Comparison of ENCODE assay signal across 19 mouse cellular contexts in the genomic region with DNA sequence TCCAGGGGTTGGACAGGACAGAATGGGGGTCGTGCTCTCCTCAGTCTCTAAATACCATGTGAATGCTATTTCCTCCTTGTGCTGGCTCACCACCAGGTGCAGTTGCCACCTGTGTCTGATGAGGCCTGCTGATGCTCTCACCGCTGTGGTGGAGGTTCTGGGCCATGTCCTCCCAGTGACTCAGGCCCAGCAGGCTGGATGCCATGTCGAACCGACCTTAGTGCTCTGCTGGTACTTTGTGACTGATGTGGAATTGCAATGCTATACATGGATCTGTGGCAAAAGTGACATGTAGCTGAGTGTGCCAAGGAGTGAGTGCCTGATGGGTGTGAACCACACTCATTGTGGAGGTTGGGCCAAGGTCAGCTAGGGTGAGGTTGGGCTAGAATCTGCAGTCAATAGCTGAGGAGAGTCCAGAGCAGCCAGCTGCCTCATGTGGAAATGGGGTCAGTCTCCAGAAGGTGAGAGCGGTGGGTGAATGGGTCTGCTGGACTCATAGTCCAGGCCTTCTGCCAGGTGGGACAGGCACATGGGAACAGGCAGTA. TPM values are rescaled to one million over a fixed set of nuclear protein-coding genes. Genes with fewer than 3 reads are reported as not detected.
DNase-seq lines count a peak whose midpoint lies in the region; ATAC-seq lines count a peak whose summit lies in the region.
"Had no signal": no experiment of that assay in that cellular context is flagged by ENCODE, and none has a peak within 500 bp of the region (broad histone marks: within the 10 kb centered on the region; RNA-seq: fewer than 3 reads in every experiment).

No protein-coding gene starts in this region.

- no peak overlapping the region for H3K4me2 ChIP-seq in kidney, embryonic 15.5 days
- H3K4me2 ChIP-seq in embryonic facial prominence, embryonic 15.5 days (replicated peaks), result no peak overlapping the region
- no peak overlapping the region for H3K4me2 ChIP-seq in stomach, embryonic 14.5 days (replicated peaks; ENCODE audit: low read depth, low read length)

- DNase-seq in adrenal gland, adult 2 months, result peak; percentile 54
- no peak for DNase-seq in adrenal gland, postnatal 4 days (ENCODE audit: low spot score in 2 of 2)
- DNase-seq in kidney, adult 11 months, result no peak
- no peak for DNase-seq in cerebellum, adult 11 months
- DNase-seq: cerebellum, postnatal 10 days; embryo, embryonic 11 days; heart, adult 2 months; heart, postnatal 14 days; thymus, postnatal 36 days had no signal

- H3K9me3 ChIP-seq in kidney, embryonic 15.5 days (replicated peaks), result no peaks in the 10 kb centered on the region
- H3K9me3 ChIP-seq in embryonic facial prominence, embryonic 15.5 days (replicated peaks), result no peaks in the 10 kb centered on the region
- H3K9me3 ChIP-seq in stomach, embryonic 14.5 days (ENCODE audit: control insufficient read depth, low read depth, low read length), result no peaks in the 10 kb centered on the region
- H3K9me3 ChIP-seq: forebrain, embryonic 10.5 days; midbrain, embryonic 10.5 days had no signal

- WGBS in kidney, embryonic 15.5 days, result 84% methylated on average over 5 of the region's 5 CpGs
- 82% methylated on average over 5 of the region's 5 CpGs for WGBS in embryonic facial prominence, embryonic 15.5 days
- 89% methylated on average over 5 of the region's 5 CpGs for WGBS in stomach, embryonic 14.5 days

- no peak overlapping the region for H3K4me3 ChIP-seq in kidney, embryonic 15.5 days (replicated peaks)
- no peak overlapping the region for H3K4me3 ChIP-seq in embryonic facial prominence, embryonic 15.5 days (replicated peaks)
- no peak overlapping the region for H3K4me3 ChIP-seq in stomach, embryonic 14.5 days (ENCODE audit: low read depth, low read length)
- H3K4me3 ChIP-seq: forebrain, embryonic 10.5 days; heart, adult 2 months; layer of hippocampus, adult 2 months; midbrain, embryonic 10.5 days had no signal

- no peaks in the 10 kb centered on the region for H3K27me3 ChIP-seq in kidney, embryonic 15.5 days
- no peaks in the 10 kb centered on the region for H3K27me3 ChIP-seq in embryonic facial prominence, embryonic 15.5 days
- H3K27me3 ChIP-seq in stomach, embryonic 14.5 days (ENCODE audit: control insufficient read depth, insufficient read depth, low read length), result no peaks in the 10 kb centered on the region

- 0 out of 2 replicates have a peak overlapping the region, but pooled peaks have one; percentile 6 for H3K27ac ChIP-seq in kidney, embryonic 15.5 days
- H3K27ac ChIP-seq in embryonic facial prominence, embryonic 15.5 days (replicated peaks), result peak overlapping the region; percentile 86
- peak overlapping the region; percentile 97; the same call in 1 of the 2 replicates for H3K27ac ChIP-seq in stomach, embryonic 14.5 days (ENCODE audit: low read length)
- H3K27ac ChIP-seq: hindbrain, postnatal 0 days; kidney, postnatal 0 days; layer of hippocampus, adult 2 months; midbrain, embryonic 10.5 days had no signal

- no peak overlapping the region for H3K9ac ChIP-seq in kidney, embryonic 15.5 days
- H3K9ac ChIP-seq in embryonic facial prominence, embryonic 15.5 days, result no peak overlapping the region
- no peak overlapping the region for H3K9ac ChIP-seq in stomach, embryonic 14.5 days (replicated peaks; ENCODE audit: low read depth, low read length)

- H3K4me1 ChIP-seq in kidney, embryonic 15.5 days, result peaks cover 45% of the 10 kb centered on the region
- peaks cover 55% of the 10 kb centered on the region for H3K4me1 ChIP-seq in embryonic facial prominence, embryonic 15.5 days
- H3K4me1 ChIP-seq in stomach, embryonic 14.5 days (ENCODE audit: control insufficient read depth, insufficient read depth, low read length), result peaks cover 50% of the 10 kb centered on the region

- peaks cover 8% of the 10 kb centered on the region; the same call in 1 of the 2 replicates for H3K36me3 ChIP-seq in kidney, embryonic 15.5 days
- H3K36me3 ChIP-seq in embryonic facial prominence, embryonic 15.5 days, result peaks cover 50% of the 10 kb centered on the region; the same call in 1 of the 2 replicates
- H3K36me3 ChIP-seq in stomach, embryonic 14.5 days (ENCODE audit: control insufficient read depth, insufficient read depth, low read length), result peaks cover 11% of the 10 kb centered on the region
- H3K36me3 ChIP-seq: forebrain, embryonic 10.5 days; midbrain, embryonic 10.5 days had no signal

- ATAC-seq in kidney, embryonic 15.5 days (replicated peaks; ENCODE audit: low FRiP score), result no peak
- ATAC-seq in embryonic facial prominence, embryonic 15.5 days (ENCODE audit: insufficient number of reproducible peaks, low FRiP score, low TSS enrichment, low read depth), result no peak
- no peak for ATAC-seq in stomach, embryonic 14.5 days (ENCODE audit: insufficient number of reproducible peaks, insufficient read depth, low FRiP score, low read depth)
- ATAC-seq in granulocyte monocyte progenitor cell, adult 5-6 weeks (replicated peaks; ENCODE audit: poor library complexity, severe bottlenecking), result no peak
- ATAC-seq: activated CD4-positive, CD25-positive, alpha-beta regulatory T cell, adult 4 months; hindbrain, postnatal 0 days had no signal

RNA-seq across cellular contexts. Expression of gene Col5a1, which starts 44.3 kb away (rescaled TPM):
- total RNA-seq in adrenal gland, adult 2 months (2021), result 10 to 100 TPM; 36.4 to 37.1 TPM
- 20.1 and 21.3 TPM in 2 replicates for polyA plus RNA-seq in adrenal gland, adult 2 months (2012; rRNA removed)
- 100 to 1,000 TPM; 132 to 140 TPM for total RNA-seq in adrenal gland, postnatal 4 days (2021)
- polyA plus RNA-seq in kidney, embryonic 15.5 days (2015; fragmentation: Nextera tagmentation; extraction: Ambion mirVana), result 51.0 and 62.1 TPM in 2 replicates
- polyA plus RNA-seq in embryonic facial prominence, embryonic 15.5 days (2015; fragmentation: Nextera tagmentation; extraction: Ambion mirVana), result 217 and 242 TPM in 2 replicates
- 160 and 167 TPM in 2 replicates for polyA plus RNA-seq in stomach, embryonic 14.5 days (2014; fragmentation: Nextera tagmentation; extraction: Ambion mirVana)
- total RNA-seq in granulocyte monocyte progenitor cell, adult 5-6 weeks (2014; fragmentation: Nextera tagmentation), result not detected in 2 replicates
- total RNA-seq in granulocyte monocyte progenitor cell, adult 5-6 weeks (2017), result not detected in 2 replicates
- polyA plus RNA-seq: activated CD4-positive, CD25-positive, alpha-beta regulatory T cell, adult 4 months had no signal

Comparison
In these comparisons a context has a peak if more than half of its experiments do, and no peak if none do; other contexts are left out.
1. H3K27ac ChIP-seq: peak in every context shown above with its lines; median percentile 97 in stomach, embryonic 14.5 days; 86 in embryonic facial prominence, embryonic 15.5 days; 6 in kidney, embryonic 15.5 days.